Mouse (Mus musculus): ENCODE measurements around the gene Otop3. TPM values are rescaled to one million over a fixed set of nuclear protein-coding genes. Genes with fewer than 3 reads are reported as not detected.
"Not testable (repeated sequence)": the region's sequence is repeated elsewhere in the genome, so short reads cannot be mapped to it uniquely, and the experiment has no call there.

Otop3 gene
- total RNA-seq, 4 experiments from 2014 or later, result not detected

DNA sequence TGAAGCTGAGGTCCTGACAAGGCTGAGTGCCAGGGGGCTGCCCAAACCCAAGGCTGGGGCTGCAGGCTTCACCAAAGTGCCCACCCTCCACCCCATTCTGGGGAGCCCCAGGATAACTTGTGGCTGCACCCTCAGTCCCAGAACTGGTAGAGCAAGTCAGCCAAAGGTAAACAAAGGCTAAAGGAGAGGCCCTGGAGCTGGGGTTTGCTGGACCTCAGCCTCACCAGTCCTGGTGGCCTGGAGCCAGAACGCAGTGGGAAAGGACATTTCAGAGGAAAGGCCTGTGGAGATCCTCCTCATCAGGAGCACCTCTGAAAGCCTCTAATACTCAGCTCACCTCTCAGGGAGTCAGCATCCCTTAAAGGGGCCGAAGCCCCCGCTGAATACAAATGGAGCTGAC is 29.6 kb downstream of the Otop3 start:
- DNase-seq (ENCODE audit: low spot score in 2 of 2), result no peak

DNA sequence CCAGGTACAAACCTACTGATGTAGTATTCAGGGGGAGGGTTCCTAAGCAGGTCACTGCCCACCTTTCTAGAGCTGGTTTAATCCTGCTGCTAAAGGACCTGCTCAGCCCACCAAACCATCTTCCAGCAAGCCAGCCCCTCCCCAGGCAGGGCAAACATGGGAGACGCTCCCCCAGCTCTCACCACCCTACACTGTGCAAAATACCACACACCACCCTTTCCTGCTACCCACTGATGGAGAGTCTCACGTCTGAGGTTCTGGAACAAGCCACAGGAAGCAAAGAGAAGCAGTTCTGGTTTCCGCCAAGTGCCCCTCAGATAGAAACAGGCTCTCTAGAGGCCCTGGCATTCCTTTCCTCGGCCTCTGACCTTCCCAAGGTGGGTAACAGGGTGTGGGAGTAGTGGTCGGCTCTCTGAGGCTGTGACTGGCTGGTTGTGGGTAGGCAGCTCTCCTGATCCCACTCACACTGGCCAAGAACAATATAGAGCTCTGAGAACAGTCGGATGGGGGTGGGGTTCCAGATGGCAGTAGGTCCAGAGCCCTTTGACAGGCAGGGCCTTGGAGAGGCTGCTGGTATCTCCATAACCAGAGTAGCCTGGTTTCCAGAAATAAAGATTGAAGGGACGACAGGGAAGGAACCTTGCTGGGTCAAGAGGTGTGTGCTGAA is 31.6 kb downstream of the Otop3 start:
- no peak for DNase-seq (ENCODE audit: low spot score in 2 of 2)

DNA sequence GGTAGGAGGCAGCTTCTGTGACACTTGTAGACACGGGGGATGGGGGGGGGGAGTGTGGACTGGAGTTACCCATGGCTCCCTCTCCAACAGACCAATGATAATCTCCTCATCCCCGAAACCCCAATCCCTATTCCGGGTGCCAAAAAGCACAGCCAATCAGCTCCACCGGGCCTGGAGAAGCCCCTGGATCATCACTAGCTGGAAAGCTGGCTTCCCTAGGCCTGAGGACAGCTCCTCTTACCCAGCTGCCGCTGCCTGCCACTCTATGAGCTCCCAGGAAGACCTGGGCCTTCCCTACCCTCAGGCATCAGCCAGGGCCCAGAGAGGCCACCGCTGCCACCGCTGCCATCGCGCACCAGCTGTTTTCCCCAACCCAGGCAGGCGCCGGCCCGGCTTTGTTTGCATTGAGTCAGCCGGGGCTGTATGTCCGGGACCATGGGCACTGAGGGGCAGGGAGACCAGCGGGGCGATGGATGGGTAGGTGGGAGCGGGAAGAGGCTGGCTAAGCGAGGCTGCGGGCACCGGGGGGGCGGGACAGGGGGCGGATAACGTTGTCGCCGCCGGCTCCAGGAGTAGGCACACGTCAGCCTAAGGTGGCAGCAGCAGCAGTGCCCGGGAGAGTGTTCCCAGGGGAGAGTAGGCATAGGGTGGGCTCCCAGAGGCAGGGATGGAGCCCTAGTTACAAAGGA is 32.3 kb downstream of the Otop3 start:
- DNase-seq (ENCODE audit: low spot score in 2 of 2), result no peak

- peak; percentile 55 for DNase-seq (ENCODE audit: low spot score in 2 of 2)
These were observed 32.9 kb downstream of the Otop3 start, which contains the start of gene Hid1 for GRCm38 (mm10) chr11:115367395-115367944. Gene Hid1 (minus strand): TSS chr11:115367756.

GRCm38 (mm10) chr11:115370368-115370767 is 35.8 kb downstream of the Otop3 start:
- no peak for DNase-seq (ENCODE audit: low spot score in 2 of 2)

DNA sequence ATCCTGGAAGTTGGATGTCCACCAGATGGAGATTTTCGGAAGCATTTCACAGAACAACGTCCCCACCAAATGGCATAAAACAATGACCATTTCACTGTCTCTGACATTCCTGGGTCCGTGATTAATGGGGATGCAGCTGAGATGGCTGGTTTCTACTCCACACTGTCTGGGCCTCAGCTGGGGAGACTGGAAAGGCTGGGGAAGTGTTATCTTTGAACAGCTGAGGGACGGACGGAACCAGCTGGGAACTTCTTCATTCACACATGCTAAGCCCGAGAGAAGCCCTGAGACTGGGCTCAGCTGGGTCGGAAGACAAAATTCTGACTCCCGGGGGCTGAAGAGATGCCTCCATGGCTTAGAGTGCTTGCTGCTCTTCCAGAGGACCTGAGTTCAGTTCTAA is 36.8 kb downstream of the Otop3 start:
- no peak for DNase-seq (ENCODE audit: low spot score in 2 of 2)

- no peak for DNase-seq (ENCODE audit: low spot score in 2 of 2)
These were observed 37.5 kb downstream of the Otop3 start for GRCm38 (mm10) chr11:115372015-115372414.

- no peak for DNase-seq (ENCODE audit: low spot score in 2 of 2)
These were observed 38.2 kb downstream of the Otop3 start for GRCm38 (mm10) chr11:115372737-115373136.

DNA sequence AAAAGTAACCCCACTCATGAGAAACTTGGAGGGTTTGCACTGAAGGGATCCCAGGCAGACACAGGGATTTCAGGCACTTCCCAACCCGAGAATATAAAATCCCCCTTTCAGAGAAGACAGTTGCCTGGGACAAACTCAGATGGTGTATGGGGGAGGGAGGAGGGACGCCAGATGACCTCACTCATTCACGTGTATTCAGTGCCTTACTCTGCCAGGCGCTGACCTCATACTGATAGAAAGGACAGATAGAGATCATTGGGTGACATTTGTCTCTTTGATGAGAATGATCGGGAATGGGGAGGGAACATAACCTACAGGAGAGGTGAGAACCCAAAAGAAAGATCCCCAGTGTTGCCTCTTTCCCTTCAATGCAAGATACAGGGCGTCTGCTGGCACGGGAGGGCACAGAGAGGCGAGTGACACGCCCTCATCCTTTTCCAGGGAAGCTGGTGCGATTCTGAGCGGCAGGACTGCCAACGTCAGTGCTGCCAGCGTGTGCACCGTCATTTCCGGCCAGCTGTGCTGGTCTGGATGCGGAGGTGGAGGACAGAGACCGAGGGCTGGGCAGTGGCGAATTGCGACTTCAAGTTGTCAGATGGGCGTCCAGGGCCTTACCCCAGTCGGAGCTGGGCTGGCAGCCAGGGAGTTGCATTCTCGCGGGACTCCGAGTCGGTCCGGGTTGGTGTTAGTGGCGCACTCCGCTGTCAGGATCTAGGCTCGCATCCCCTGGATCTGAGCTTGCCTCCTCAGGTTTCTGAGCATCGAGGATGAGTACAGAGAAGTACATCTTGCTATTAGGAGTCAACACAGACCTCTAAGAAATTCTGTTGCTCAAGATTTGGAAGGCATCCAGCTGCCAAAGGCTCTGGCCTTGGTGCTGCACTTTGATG is 39.5 kb downstream of the Otop3 start:
- DNase-seq (ENCODE audit: low spot score in 2 of 2), result peak; percentile 46 to 59

DNA sequence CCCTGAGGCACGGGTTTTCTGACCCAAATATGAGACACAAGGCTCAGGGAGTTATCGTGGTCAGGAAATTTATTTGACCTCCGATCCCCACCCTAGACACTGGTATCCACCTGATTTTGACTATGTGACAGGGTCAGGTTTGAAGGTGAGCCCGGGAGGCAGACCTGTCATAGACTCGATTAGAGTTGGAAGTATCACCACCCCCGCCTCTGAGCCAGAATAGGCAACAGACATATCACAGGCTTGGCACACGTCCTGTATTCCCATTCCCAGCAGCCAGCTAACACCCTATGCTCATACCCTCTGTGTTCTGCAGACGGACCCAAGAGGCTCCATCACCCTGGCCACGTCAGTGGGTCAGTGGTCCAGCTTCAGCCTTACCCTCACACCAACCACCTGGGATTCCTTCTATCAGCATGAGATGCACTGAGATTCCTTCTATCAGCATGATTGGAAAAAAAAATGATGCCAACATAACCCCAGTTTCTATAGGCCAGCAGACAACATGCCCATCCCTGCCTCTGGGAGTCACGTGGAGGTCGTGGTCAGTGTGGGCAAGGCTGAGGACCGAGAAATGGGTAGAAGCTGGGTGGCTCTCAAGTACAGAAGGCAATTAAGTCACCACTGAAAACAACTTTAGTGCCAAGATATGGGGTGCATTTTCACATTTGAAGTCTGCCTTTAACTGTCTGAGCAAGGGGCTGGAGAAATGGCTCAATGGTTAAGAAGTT is 40.3 kb downstream of the Otop3 start:
- no peak for DNase-seq (ENCODE audit: low spot score in 2 of 2)

DNA sequence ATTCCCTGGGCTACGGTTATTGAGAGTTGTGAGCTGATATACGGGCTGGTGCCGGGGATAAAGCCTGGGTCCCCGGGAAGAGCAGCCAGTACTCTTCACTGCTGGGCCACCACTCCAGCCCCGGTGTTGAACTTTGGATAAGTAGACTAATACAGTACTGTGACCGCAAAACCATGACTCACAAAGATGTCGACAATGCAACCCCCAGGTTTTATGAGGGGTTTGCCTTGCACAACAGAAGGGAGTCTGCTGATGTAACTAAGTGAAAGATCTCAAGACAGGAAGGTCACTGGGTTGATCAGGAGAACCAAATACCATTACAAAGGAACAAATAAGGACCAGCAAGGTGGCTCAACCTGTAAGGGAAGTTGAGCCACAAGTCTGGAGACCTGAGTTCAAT is 42.2 kb downstream of the Otop3 start:
- no peak for DNase-seq (ENCODE audit: low spot score in 2 of 2)

DNA sequence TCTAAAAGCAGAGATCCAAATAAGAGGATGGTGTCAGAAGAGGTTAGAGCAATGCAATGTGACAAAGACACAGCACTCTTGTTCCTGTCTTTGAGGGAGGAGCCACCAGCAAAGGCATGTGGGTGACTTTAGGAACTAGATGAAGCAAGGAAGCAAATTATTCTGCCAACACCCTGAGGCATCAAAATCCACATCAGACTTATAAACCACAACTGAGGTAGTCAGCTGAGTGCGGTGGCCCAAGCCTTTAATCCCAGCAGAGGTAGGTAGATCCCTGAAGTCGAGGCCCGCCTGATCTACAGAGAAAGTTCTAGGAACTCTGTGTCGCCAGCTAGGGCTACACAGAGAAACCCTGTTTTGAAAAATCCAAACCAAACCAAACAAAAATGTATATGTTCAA is 42.7 kb downstream of the Otop3 start:
- DNase-seq (ENCODE audit: low spot score in 2 of 2), result no peak

GRCm38 (mm10) chr11:115377854-115378253 is 43.3 kb downstream of the Otop3 start:
- DNase-seq (ENCODE audit: low spot score in 2 of 2), result no peak

DNA sequence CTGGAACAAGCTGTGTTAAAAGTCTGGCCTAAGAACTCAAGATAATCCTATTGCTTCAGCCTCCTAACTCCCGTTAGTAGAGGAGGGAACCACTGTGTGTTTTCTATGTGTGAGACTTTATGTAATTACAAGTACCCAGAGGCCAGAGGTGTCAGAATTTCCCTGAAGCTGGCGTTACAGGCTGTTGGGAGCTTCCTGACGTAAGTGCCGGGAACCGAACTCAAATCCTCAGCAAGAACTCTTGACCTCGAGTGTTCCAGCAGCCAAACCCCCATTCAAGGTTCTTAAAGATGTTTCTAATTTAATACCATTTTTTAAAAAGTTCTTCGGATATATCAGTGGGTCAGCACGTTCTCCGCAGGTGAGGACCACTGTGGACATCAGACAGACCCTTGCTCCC is 46.7 kb downstream of the Otop3 start:
- no peak for DNase-seq (ENCODE audit: low spot score in 2 of 2)

DNA sequence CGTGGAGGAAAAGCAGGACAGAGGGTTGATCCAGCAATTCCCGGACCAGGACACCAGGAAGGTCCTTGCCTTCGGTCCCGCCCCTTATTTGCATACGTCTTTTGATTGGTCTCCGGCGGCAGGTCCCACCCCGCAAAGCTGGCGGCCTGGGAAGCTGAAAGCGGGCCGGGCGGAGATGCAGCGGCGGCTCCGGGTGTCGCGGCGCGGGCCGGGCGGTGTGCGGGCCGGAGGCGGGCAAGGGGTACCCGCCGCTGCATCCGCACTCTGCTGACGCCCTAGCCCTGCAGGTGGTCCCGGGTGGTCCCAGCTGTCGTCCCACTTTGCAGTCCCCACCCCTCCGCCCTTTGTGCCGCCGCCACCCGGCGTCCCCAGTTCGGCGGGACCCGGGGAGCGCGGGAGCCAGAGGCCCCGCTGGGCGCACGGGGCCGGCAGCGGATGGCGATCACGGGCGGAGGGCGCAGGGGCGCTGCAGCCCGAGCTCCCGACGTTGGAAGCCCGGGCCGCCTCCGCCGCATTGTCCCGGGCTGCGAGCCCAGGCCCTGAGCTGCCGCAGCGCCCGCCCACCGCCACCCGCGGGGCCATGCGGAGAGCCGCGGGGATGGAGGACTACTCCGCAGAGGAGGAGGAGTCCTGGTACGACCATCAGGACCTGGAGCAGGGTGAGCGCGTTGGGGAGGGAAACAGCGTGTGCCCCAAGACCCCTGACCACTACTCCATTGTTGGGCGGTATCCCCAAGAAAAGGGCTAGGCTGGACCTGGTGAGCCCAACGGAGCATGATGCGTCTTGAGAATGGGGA is 47.4 kb downstream of the Otop3 start, which contains the start of gene Cdr2l:
Cdr2l (plus strand) TSS at position 174 of the 797 bp plus-strand sequence.
- peak; percentile 79 to 82 for DNase-seq (ENCODE audit: low spot score in 2 of 2)

DNA sequence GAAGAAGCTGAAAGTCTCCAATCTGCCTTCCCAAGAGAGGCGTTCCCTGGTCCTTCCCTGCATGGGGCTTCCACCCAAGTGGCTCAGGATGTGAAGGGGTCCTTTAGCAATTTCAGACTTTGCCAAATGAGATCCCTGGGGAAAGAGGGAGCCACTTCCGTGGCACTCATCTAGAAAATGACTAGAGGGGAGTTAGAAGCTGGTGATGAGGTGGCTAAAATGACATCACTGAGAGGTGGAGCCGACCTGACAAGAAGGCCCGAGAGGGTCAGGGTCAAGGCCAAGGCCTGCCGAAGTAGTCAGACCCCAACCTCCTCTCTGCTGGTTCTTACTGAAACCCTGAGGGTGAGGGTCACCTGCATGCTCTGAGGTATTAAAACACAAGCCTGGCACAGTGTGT is 48.4 kb downstream of the Otop3 start:
- DNase-seq (ENCODE audit: low spot score in 2 of 2), result no peak

GRCm38 (mm10) chr11:115383701-115384474 is 49.4 kb downstream of the Otop3 start:
- DNase-seq (ENCODE audit: low spot score in 2 of 2), result no peak

GRCm38 (mm10) chr11:115384587-115384986 is 50.1 kb downstream of the Otop3 start:
- no peak for DNase-seq (ENCODE audit: low spot score in 2 of 2)

DNA sequence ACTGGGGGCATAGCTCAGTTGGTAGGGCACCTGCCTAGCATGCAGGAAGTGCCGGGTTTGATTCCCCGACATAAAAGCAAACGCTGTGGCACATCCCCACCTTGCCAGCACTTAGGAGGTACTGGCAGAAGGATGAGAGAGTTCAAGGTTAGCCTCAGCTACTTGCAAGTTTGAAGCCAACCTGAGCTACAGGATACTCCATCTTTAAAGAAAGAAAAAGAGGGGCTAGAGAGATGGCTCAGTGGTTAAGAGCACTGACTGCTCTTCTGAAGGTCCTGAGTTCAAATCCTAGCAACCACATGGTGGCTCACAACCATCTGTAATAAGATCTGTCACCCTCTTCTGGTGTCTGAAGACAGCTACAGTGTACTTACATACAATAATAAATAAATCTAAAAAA is 52.3 kb downstream of the Otop3 start:
- not testable (repeated sequence) for DNase-seq (ENCODE audit: low spot score in 2 of 2)

Measured in gastrocnemius, adult 8-10 months (tissue).